Mouse (Mus musculus) thymus, adult 18-20 months (tissue): ENCODE results near the gene Fgf2.

Experiments
- DNase-seq, 2 experiments: peaks; one replicate each; pipeline ENCODE4 v3.0.0; 2022; ENCODE audit warnings: mixed read lengths in 2 of 2

Gene Fgf2

GRCm38 (mm10) chr3:37348221-37349165 is at the start of gene Fgf2:
Gene Fgf2 (plus strand): TSS chr3:37348346.
- DNase-seq, result no peak

GRCm38 (mm10) chr3:37299470-37299869 is 48.7 kb upstream of the Fgf2 start:
- DNase-seq, result no peak

- no peak for DNase-seq
Measured at GRCm38 (mm10) chr3:37302685-37303084, 45.5 kb upstream of the Fgf2 start.

GRCm38 (mm10) chr3:37303392-37304139 is 44.6 kb upstream of the Fgf2 start:
- DNase-seq, result no peak

GRCm38 (mm10) chr3:37311897-37312369 is 36.2 kb upstream of the Fgf2 start:
- DNase-seq, result no peak

GRCm38 (mm10) chr3:37312370-37312941 is 35.7 kb upstream of the Fgf2 start, which contains the start of the genes Bbs12 and Cetn4:
Gene Bbs12 (plus strand): TSS chr3:37312554.
Gene Cetn4 (minus strand): TSS chr3:37312708.
- peak; percentile 89 to 92 for DNase-seq

GRCm38 (mm10) chr3:37313371-37313770 is 34.8 kb upstream of the Fgf2 start:
- no peak for DNase-seq

GRCm38 (mm10) chr3:37316233-37316632 is 31.9 kb upstream of the Fgf2 start:
- no peak for DNase-seq

GRCm38 (mm10) chr3:37324310-37324709 is 23.8 kb upstream of the Fgf2 start:
- DNase-seq, result no peak

- DNase-seq, result no peak
Measured at GRCm38 (mm10) chr3:37325317-37326112, 22.6 kb upstream of the Fgf2 start.

- DNase-seq, result no peak
Measured at GRCm38 (mm10) chr3:37326627-37327026, 21.5 kb upstream of the Fgf2 start.

- DNase-seq, result no peak
Measured at GRCm38 (mm10) chr3:37328489-37328888, 19.7 kb upstream of the Fgf2 start.

- DNase-seq, result no peak
Measured at GRCm38 (mm10) chr3:37329963-37330362, 18.2 kb upstream of the Fgf2 start.

GRCm38 (mm10) chr3:37331999-37332449 is 16.1 kb upstream of the Fgf2 start:
- no peak for DNase-seq

GRCm38 (mm10) chr3:37334053-37334452 is 14.1 kb upstream of the Fgf2 start:
- DNase-seq, result no peak

GRCm38 (mm10) chr3:37341110-37341509 is 7.0 kb upstream of the Fgf2 start:
- DNase-seq, result no peak

- DNase-seq, result no peak
Measured at GRCm38 (mm10) chr3:37342811-37343210, 5.3 kb upstream of the Fgf2 start.

- no peak for DNase-seq
Measured at GRCm38 (mm10) chr3:37347671-37348070, 475 bp upstream of the Fgf2 start.

GRCm38 (mm10) chr3:37349166-37349548 is 1.0 kb downstream of the Fgf2 start:
- no peak for DNase-seq

GRCm38 (mm10) chr3:37350386-37350785 is 2.2 kb downstream of the Fgf2 start:
- no peak for DNase-seq

- DNase-seq, result no peak
Measured at GRCm38 (mm10) chr3:37353951-37354481, 5.9 kb downstream of the Fgf2 start.

- no peak for DNase-seq
Measured at GRCm38 (mm10) chr3:37354737-37355136, 6.6 kb downstream of the Fgf2 start.
